Mouse (Mus musculus) left cerebral cortex, postnatal 14 days (tissue): ENCODE measurements around the gene Inca1. TPM values are rescaled to one million over a fixed set of nuclear protein-coding genes. Genes with fewer than 3 reads are reported as not detected.

Experiments used
- DNase-seq, 2 experiments: peaks; one replicate each; pipeline ENCODE4 v3.0.0; 2021 to 2022; ENCODE audit warnings: low spot score in 2 of 2, mixed read lengths in 1 of 2
- intact Hi-C: fragments of 180-260 bp; cut with DNase I; formaldehyde crosslinking; loops from one replicate; pipeline ENCODE4 v1.15.1; 2025
- microRNA-seq, 2 experiments: library from miRNA; unstranded; fragments of <30 nt; microRNA quantifications; one replicate each; pipeline ENCODE4 v1.2.0; 2022
- total RNA-seq, 2 experiments: library from RNA; stranded (reverse); gene quantifications; 2 replicates each; pipeline ENCODE4 v1.2.3; 2021

Inca1 gene
- total RNA-seq, 2 experiments from 2014 or later: 1.4 to 1.6 TPM

DNA sequence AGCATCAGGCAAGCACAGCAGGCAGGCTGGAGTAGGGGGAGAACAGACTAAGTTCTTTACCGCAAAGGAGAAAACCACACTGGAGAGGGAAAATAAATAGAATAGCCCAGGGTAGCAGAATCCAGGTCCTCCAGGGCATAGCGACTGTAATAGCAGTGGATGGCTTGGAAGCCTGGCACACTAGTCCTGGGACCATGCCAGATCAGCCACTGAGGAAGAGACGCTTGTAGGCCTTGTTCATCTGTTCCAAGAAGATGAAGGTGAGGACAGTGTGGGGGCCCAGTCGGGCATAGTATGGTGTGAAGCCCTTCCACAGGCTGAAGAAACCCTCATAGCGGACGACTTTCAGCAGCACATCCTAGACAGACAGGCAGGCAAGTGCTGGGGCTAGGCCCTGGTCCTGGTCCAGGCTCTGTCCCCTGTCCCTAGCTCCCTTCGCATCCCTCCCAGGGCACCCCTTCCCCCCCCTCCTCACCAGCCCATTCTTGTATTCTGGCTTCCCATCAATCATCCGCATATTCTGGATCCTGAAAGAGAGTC, 55.3 kb downstream of the Inca1 start:
- intact Hi-C loops: loop anchor here (10.0 kb wide), 1 partner anchor 210 kb away; the partner anchor contains the start of gene Arrb2

DNA sequence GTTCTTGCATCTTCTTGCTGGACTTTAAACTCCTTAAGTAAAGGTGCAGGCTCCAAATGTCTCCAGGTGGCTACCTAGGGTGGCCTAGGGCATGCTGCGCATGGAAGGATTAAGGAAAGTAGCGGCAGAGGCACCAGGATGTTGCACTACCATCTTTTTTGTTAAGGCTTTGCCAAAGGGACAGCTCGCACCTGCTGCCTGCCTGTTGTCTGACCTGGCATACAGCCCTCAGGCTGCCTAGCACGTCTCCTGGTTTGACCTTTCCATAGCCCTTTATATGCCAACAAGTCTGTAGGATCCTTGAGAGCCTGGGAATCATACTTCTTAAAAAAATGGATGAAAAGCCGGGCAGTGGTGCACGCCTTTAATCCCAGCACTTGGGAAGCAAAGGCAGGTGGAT, 56.9 kb downstream of the Inca1 start:
- no peak for DNase-seq
- intact Hi-C loops: loop anchor here (10.0 kb wide), 1 partner anchor 208 kb away; the partner anchor contains the start of gene Arrb2

More for the DNA sequence above, 55.3 kb downstream of the Inca1 start:
- no peak for DNase-seq

DNA sequence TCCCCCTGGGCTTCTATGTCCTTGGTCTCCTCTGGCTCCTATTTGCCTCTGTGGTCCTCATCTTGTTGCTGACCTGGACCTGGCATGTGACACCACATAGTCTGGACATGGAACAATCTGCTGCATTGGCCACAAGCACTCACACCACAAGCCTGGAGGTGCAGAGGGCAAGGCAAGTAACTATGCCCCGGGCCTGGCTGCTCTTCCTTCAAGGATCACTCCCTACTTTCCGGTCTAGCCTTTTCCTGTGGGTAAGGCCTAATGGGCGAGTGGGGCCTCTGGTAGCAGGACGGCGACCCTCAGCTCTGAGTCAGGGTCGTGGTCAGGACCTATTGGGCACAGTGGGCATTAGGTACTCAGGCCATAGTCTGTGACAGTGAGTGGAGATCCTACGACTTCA, 58.7 kb downstream of the Inca1 start:
- DNase-seq: no peak
- intact Hi-C loops: loop anchor here (10.0 kb wide), 1 partner anchor 206 kb away; the partner anchor contains the start of gene Arrb2

DNA sequence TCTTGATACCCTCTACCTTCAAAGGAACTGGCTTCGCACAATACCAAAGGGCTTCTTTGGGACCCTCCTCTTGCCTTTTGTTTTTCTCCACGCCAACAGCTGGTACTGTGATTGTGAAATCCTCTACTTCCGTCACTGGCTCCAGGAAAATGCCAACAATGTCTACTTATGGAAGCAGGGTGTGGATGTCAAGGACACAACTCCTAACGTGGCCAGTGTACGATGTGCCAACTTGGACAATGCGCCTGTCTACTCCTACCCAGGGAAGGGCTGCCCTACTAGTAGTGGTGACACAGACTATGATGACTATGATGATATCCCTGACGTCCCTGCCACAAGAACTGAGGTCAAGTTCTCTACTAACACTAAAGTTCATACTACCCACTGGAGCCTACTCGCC, 60.0 kb downstream of the Inca1 start:
- intact Hi-C loops: loop anchor here (10.0 kb wide), 1 partner anchor 205 kb away; the partner anchor contains the start of gene Arrb2
- DNase-seq: no peak

DNA sequence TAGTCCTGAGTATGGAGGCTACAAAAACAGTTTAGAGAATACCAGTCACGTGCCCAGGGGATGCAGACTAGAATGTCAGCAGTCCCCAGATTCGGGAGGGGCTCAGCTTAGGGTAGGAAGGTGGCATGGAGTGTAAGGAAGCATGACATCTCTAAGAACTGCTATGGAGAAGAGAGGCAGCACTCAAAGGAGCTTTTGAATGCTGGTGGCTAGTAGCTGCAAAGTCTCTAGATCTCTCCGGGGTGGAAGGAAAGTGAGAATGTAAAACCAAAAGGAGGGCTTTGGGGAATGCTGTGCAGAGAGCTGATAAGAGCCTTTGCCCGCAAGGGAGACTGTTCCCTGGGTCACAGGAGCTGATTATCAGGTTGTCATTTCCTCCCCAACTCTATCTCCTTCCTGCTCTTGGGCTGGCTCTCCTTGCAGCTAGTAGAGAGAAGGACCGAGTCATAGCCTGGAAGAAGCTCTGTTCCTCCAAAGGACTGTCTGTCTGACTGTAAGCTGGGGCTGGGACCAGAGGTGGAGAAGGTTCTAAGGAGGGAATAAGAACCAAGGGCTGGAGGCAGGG, 61.2 kb downstream of the Inca1 start, which contains the start of gene Gp1ba:
Gene Gp1ba, plus strand, starts transcription at position 409 of the 565 bp plus-strand sequence.
- intact Hi-C loops: no loop called here
- DNase-seq: no peak

Small RNA genes lying within 50 kb of the gene (microRNA-seq; reads per million reads assigned to microRNA genes)
- 0.67 to 1.6 reads per million in 2 experiments for gene Mir6925

Other genes with a start within 250 kb of the Inca1 start
- 10 to 100 TPM; 14.4 to 15.9 TPM for gene Med11, start 248.2 kb downstream of the Inca1 start, total RNA-seq
- gene Zmynd15, start 240.7 kb downstream of the Inca1 start, total RNA-seq: under 1 TPM; 0.46 to 0.55 TPM
- gene Cxcl16, start 240.2 kb downstream of the Inca1 start, total RNA-seq: 1 to 10 TPM in 1 of 2 experiments, under 1 TPM in 1; 0.66 to 1.3 TPM
- under 1 TPM in 1 of 2 experiments, not detected in 1; 0.87 TPM for gene Tm4sf5, start 194.9 kb downstream of the Inca1 start, total RNA-seq
- not detected for gene Vmo1, start 185.5 kb downstream of the Inca1 start, total RNA-seq
- not detected for gene Gltpd2, start 181.0 kb downstream of the Inca1 start, total RNA-seq
- gene Psmb6, start 174.8 kb downstream of the Inca1 start, total RNA-seq: 100 to 1,000 TPM; 181 to 196 TPM
- gene Gm40193, start 167.2 kb downstream of the Inca1 start, total RNA-seq: not detected
- gene Pld2, start 160.1 kb downstream of the Inca1 start, total RNA-seq: 10 to 100 TPM; 14.8 to 17.4 TPM
- gene Mink1, start 137.3 kb downstream of the Inca1 start, total RNA-seq: 100 to 1,000 TPM; 346 to 351 TPM
- 1 to 10 TPM in 1 of 2 experiments, under 1 TPM in 1; 0.51 to 1.2 TPM for gene 4930544D05Rik, start 84.3 kb downstream of the Inca1 start, total RNA-seq
- gene Chrne, start 80.9 kb downstream of the Inca1 start, total RNA-seq: not detected
- gene Gp1ba, start 61.0 kb downstream of the Inca1 start, total RNA-seq: not detected
- 10 to 100 TPM; 67.3 to 69.1 TPM for gene Rnf167, start 52.9 kb downstream of the Inca1 start, total RNA-seq
- gene Slc25a11, start 52.7 kb downstream of the Inca1 start, total RNA-seq: 100 to 1,000 TPM; 120 to 125 TPM
- gene Pfn1, start 45.5 kb downstream of the Inca1 start, total RNA-seq: 100 to 1,000 TPM; 267 to 286 TPM
- 1 to 10 TPM; 8.3 to 8.6 TPM for gene Eno3, start 43.0 kb downstream of the Inca1 start, total RNA-seq
- gene Spag7, start 30.7 kb downstream of the Inca1 start, total RNA-seq: 10 to 100 TPM; 53.5 to 53.8 TPM
- gene Camta2, start 12.1 kb downstream of the Inca1 start, total RNA-seq: 100 to 1,000 TPM; 217 to 223 TPM
- gene Kif1c, start 393 bp upstream of the Inca1 start, total RNA-seq: 10 to 100 TPM; 43.9 to 46.0 TPM
- 10 to 100 TPM; 14.6 to 14.8 TPM for gene Zfp3, start 64.1 kb upstream of the Inca1 start, total RNA-seq
- gene Scimp, start 112.4 kb upstream of the Inca1 start, total RNA-seq: not detected
- gene Rabep1, start 144.6 kb upstream of the Inca1 start, total RNA-seq: 100 to 1,000 TPM; 110 to 118 TPM